Mouse (Mus musculus) E14TG2a.4 (cell line): ENCODE measurements around the gene Rsph4a.
"Not testable (repeated sequence)": the region's sequence is repeated elsewhere in the genome, so short reads cannot be mapped to it uniquely, and the experiment has no call there.

Experiments used
- H3K27me3 ChIP-seq: 2 replicates; pipeline ENCODE4 v1.6.1; 2014; ENCODE audit warnings: low read length, control low read depth; ENCODE audit not compliant: insufficient read depth
- H3K36me3 ChIP-seq: 2 replicates; pipeline ENCODE4 v1.6.1; 2014; ENCODE audit warnings: low read length, control low read depth; ENCODE audit not compliant: insufficient read depth
- H3K4me1 ChIP-seq: replicated peaks from 2 replicates; pipeline ENCODE4 v1.6.1; 2014; ENCODE audit warnings: low read depth, low read length, control low read depth
- H3K4me3 ChIP-seq: replicated peaks from 2 replicates; pipeline ENCODE4 v1.5.1; 2014; ENCODE audit warnings: mild to moderate bottlenecking, low read length
- H3K9me3 ChIP-seq: 2 replicates; pipeline ENCODE4 v1.6.1; 2014; ENCODE audit warnings: low read length, control low read depth
- CTCF ChIP-seq: conservative IDR thresholded peaks from 2 replicates; pipeline ENCODE4 v1.5.1; 2014; ENCODE audit warnings: low read length
- NANOG ChIP-seq: IDR thresholded peaks from 2 replicates; pipeline ENCODE4 v1.6.1; 2014; ENCODE audit warnings: borderline replicate concordance, low read length, mixed read lengths
- POU5F1 ChIP-seq: IDR thresholded peaks from 2 replicates; pipeline ENCODE4 v1.6.1; 2014; ENCODE audit warnings: low read length, borderline replicate concordance

Rsph4a gene

GRCm38 (mm10) chr10:33904530-33905481 is at the start of gene Rsph4a:
Gene Rsph4a, plus strand, starts transcription at chr10:33905111.
- H3K4me3 ChIP-seq: peak within 1 kb of the TSS; percentile 73
- no peaks in the 10 kb centered on the region for H3K27me3 ChIP-seq
- no peaks in the 10 kb centered on the region for H3K9me3 ChIP-seq
- H3K36me3 ChIP-seq: no peaks in the 10 kb centered on the region
- peaks cover 25% of the 10 kb centered on the region for H3K4me1 ChIP-seq
- TF ChIP-seq POU5F1 (no peak), CTCF (no peak), NANOG (no peak)

DNA sequence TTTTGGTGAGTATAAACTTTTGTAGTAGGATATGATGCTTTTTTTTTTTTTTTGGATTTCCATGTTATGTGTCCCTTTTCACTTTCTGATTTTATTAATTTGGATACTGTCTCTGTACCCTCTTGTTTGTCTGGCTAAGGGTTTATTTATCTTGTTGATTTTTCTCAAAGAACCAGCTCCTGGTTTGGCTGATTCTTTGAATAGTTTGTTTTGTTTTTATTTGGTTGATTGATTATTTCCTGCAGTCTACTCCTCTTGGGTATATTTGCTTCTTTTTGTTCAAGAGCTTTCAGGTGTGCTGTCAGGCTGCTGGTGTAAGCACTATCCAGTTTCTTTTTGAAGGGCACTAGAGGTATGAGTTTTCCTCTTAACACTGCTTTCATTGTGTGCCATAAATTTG is 47.5 kb upstream of the Rsph4a start, which contains the start of gene Sult3a1:
Gene Sult3a1 (plus strand): TSS at position 301 of the 400 bp plus-strand sequence.
- Histone ChIP-seq H3K9me3 (no peaks in the 10 kb centered on the region), H3K36me3 (no peaks in the 10 kb centered on the region), H3K4me3 (no peak within 1 kb of the TSS), H3K27me3 (no peaks in the 10 kb centered on the region), H3K4me1 (no peaks in the 10 kb centered on the region)
- no peak for TF ChIP-seq CTCF
- TF ChIP-seq POU5F1: no peak
- TF ChIP-seq NANOG: no peak

DNA sequence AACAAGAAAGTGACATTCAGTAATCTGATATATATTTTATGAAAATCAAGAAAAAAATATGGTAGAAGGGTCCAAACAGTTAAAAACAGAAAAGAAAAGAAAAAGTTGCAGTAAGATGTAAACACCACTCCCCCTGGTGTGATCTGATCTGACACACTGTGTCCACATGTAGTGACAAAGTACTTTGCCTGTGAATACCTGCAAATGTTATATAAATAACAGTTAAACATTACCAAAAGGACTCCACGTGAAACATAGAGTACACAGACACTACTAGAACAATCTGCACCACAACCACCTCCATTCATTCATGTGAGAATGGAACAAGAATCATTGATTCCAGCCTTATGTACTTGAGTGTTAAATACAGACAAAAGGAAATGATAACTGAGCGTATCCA is 38.9 kb upstream of the Rsph4a start:
- Histone ChIP-seq H3K36me3 (no peaks in the 10 kb centered on the region), H3K9me3 (peaks cover 3% of the 10 kb centered on the region), H3K4me1 (peaks cover 11% of the 10 kb centered on the region), H3K4me3 (no peak overlapping the region), H3K27me3 (no peaks in the 10 kb centered on the region)
- TF ChIP-seq POU5F1 (no peak), NANOG (no peak), CTCF (no peak)

- Histone ChIP-seq H3K4me1 (peaks cover 11% of the 10 kb centered on the region), H3K27me3 (no peaks in the 10 kb centered on the region), H3K36me3 (no peaks in the 10 kb centered on the region), H3K9me3 (peaks cover 19% of the 10 kb centered on the region), H3K4me3 (no peak overlapping the region)
- no peak for TF ChIP-seq NANOG
- no peak for TF ChIP-seq POU5F1
- no peak for TF ChIP-seq CTCF
These were observed 34.5 kb upstream of the Rsph4a start for GRCm38 (mm10) chr10:33870441-33870840.

DNA sequence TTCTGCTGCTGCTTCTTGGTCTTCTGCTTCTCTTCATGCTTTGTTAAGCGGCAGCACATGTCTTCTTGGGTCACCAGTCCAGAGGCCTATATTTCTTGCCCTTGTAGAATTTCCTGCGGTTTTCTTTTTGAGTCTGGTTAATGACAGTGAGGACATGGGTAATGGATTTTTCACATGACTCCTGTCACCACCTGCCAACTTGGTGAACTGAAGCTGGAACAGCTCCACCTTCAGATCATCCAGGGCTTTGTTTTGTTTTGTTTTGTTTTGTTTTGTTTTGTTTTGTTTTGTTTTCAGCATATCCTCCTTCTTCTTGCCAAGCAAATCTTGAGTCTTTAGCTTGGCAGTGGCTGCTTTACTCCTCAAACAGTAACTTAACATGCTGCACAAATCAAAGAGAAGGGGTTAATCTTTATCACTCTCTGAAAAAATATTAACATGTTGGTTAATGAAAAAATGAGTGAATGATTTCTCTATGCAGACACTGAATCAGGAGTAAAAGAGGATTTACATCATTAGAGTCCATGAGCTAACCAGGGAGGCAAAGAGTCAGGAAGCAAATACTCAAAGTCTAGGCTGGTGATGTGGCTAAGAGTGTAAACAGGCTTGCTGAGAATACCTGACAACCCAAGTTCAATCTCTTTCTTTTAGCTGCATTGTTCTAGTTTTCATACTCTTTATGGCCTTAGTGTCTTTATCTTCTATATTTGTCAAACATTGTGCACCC is 32.1 kb upstream of the Rsph4a start:
- no peaks in the 10 kb centered on the region for H3K36me3 ChIP-seq
- no peak overlapping the region for H3K4me3 ChIP-seq
- no peaks in the 10 kb centered on the region for H3K27me3 ChIP-seq
- H3K9me3 ChIP-seq: peaks cover 19% of the 10 kb centered on the region
- TF ChIP-seq CTCF (no peak), POU5F1 (no peak), NANOG (no peak)
- peaks cover 11% of the 10 kb centered on the region for H3K4me1 ChIP-seq

GRCm38 (mm10) chr10:33882411-33882810 is 22.5 kb upstream of the Rsph4a start:
- TF ChIP-seq NANOG: peak; percentile 42; the same call in 1 of the 2 replicates
- not testable (repeated sequence) for H3K36me3 ChIP-seq, H3K4me3 ChIP-seq, H3K27me3 ChIP-seq, H3K4me1 ChIP-seq
- peaks cover 58% of the 10 kb centered on the region for H3K9me3 ChIP-seq

DNA sequence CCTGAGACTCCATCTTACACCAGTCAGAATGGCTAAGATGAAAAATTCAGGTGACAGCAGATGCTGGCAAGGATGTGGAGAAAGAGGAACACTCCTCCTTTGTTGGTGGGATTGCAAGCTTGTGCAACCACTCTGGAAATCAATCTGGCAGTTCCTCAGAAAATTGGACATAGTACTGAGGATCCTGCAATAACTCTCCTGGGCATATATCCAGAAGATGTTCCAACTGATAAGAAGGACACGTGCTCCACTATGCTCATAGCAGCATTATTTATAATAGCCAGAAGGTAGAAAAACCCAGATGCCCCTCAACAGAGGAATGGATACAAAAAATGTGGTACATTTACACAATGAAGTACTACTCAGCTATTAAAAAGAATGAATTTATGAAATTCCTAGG is 3.4 kb upstream of the Rsph4a start:
- H3K4me3 ChIP-seq, H3K27me3 ChIP-seq, H3K9me3 ChIP-seq, H3K36me3 ChIP-seq: not testable (repeated sequence)
- H3K4me1 ChIP-seq: peaks cover 17% of the 10 kb centered on the region

- no peaks in the 10 kb centered on the region for H3K36me3 ChIP-seq
- H3K4me3 ChIP-seq: peak overlapping the region; percentile 73
- H3K4me1 ChIP-seq: peaks cover 25% of the 10 kb centered on the region
- no peaks in the 10 kb centered on the region for H3K9me3 ChIP-seq
- TF ChIP-seq CTCF (no peak), NANOG (peak; percentile 48; the same call in 1 of the 2 replicates)
- no peaks in the 10 kb centered on the region for H3K27me3 ChIP-seq
These were observed 578 bp downstream of the Rsph4a start for GRCm38 (mm10) chr10:33905489-33905888.

DNA sequence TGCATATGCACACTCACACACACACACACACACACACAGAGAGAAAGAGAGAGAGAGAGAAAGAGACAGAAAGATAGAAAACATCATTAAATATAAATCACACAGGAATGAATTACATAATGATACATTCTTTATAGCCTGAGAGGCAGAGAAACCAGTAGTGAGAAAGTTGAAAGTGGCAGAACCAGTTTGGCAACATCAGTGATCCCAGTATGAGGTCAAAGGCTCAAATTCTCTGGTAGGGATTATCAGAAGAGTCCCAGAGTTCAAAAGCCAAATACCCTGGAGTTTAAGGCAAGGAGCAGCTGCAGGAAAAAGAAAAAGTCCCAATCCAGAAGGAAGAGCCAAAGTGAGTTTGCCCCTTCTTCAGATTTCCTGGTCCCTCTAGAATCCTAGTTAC is 35.8 kb downstream of the Rsph4a start:
- TF ChIP-seq NANOG (no peak), CTCF (no peak), POU5F1 (no peak)
- Histone ChIP-seq H3K4me1 (peaks cover 28% of the 10 kb centered on the region), H3K9me3 (no peaks in the 10 kb centered on the region), H3K36me3 (peaks cover 51% of the 10 kb centered on the region), H3K4me3 (no peak overlapping the region), H3K27me3 (no peaks in the 10 kb centered on the region)
